Mouse (Mus musculus) liver, adult 2 months (tissue): ENCODE measurements around the gene Dhcr24. TPM values are rescaled to one million over a fixed set of nuclear protein-coding genes. Genes with fewer than 3 reads are reported as not detected.
A peak's percentile ranks its signal among the peaks of the same experiment; 100 is the strongest.

ENCODE experiments used
- DNase-seq: peaks from one replicate; pipeline ENCODE4 v3.0.0-alpha.2; 2011; ENCODE audit warnings: low read depth, low spot score; ENCODE audit errors: extremely low read depth
- H3K27ac ChIP-seq: fragments of 200-500 bp; replicated peaks from 2 replicates; pipeline ENCODE4 v1.5.1; 2012; ENCODE audit warnings: low read depth, mild to moderate bottlenecking, control low read depth, inconsistent platforms, low read length; ENCODE audit not compliant: insufficient read depth
- H3K27me3 ChIP-seq: fragments of 200-500 bp; 2 replicates; pipeline ENCODE4 v1.6.1; 2012; ENCODE audit warnings: mild to moderate bottlenecking, moderate library complexity, low read length, inconsistent platforms; ENCODE audit not compliant: control insufficient read depth, insufficient read depth
- H3K36me3 ChIP-seq: fragments of 200-500 bp; 2 replicates; pipeline ENCODE4 v1.6.1; 2012; ENCODE audit warnings: low read length, inconsistent platforms; ENCODE audit not compliant: control insufficient read depth, insufficient read depth
- H3K4me1 ChIP-seq: fragments of 200-500 bp; 2 replicates; pipeline ENCODE4 v1.6.1; 2011; ENCODE audit warnings: low read length; ENCODE audit not compliant: control insufficient read depth, insufficient read depth
- H3K4me3 ChIP-seq: fragments of 200-500 bp; 2 replicates; pipeline ENCODE4 v1.5.1; 2011; ENCODE audit warnings: low read depth, mild to moderate bottlenecking, control low read depth, low read length, moderate library complexity; ENCODE audit not compliant: insufficient read depth
- H3K79me2 ChIP-seq: fragments of 200-500 bp; 2 replicates; pipeline ENCODE4 v1.6.1; 2012; ENCODE audit warnings: inconsistent platforms, mild to moderate bottlenecking, low read length, moderate library complexity; ENCODE audit not compliant: control insufficient read depth, insufficient read depth
- H3K9ac ChIP-seq: fragments of 200-500 bp; 2 replicates; pipeline ENCODE4 v1.6.1; 2012; ENCODE audit warnings: low read depth, mild to moderate bottlenecking, control low read depth, inconsistent platforms, low read length
- CTCF ChIP-seq: fragments of 200-500 bp; IDR thresholded peaks from 2 replicates; pipeline ENCODE4 v1.5.1; 2011; ENCODE audit warnings: low read depth, low read length, control low read depth
- POLR2A ChIP-seq: fragments of 200-500 bp; IDR thresholded peaks from 2 replicates; pipeline ENCODE4 v1.6.1; 2011; ENCODE audit warnings: low read length, control low read depth; ENCODE audit not compliant: insufficient read depth; ENCODE audit errors: extremely low read depth
- WGBS: fragments of 180-500 bp; shearing (Covaris S2); methylation state at CpG from one replicate; pipeline ENCODE4 v1.1.7; 2018; 5-methylcytosine and 5-hydroxymethylcytosine counted together
- polyA plus RNA-seq: library from polyadenylated mRNA; depleted of rRNA; stranded (reverse); fragments of >200 nt; gene quantifications from 2 replicates; pipeline ENCODE4 v1.2.3, GENCODE M21; 2012
- total RNA-seq: library from RNA; depleted of rRNA; stranded (reverse); fragments of >200 nt; gene quantifications from 2 replicates; pipeline ENCODE4 v1.2.3, GENCODE M21; 2014

The Dhcr24 gene
- total and polyA plus RNA-seq, 2 experiments: 253 to 676 TPM

DNA sequence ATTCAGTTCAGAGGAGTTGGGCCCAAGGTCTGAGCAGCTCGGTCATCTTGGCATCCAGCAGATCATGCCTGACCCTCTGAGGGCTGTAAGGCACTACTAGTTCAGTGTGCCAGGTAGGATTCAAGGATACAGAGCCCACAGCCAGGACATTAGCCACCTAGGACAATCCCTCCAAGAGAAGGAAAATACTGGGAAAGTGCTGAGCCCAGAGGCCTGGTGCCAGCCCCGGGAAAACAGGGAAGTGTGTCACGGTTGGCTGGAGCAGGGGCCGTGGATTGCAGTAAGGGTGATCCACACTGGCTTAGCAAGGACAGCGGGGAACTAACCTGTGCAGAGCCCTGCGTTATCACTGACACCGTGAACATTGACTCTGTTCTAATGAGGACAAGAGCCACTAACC lies 16.7 kb downstream of the Dhcr24 start:
- no peak overlapping the region for H3K27ac ChIP-seq
- H3K9ac ChIP-seq: no peak overlapping the region
- H3K4me3 ChIP-seq: no peak overlapping the region
- no peaks in the 10 kb centered on the region for H3K27me3 ChIP-seq
- DNase-seq: peak; percentile 49
- TF ChIP-seq CTCF (no peak), POLR2A (no peak)
- 28% methylated on average over 7 of the region's 7 CpGs for WGBS
- peaks cover 73% of the 10 kb centered on the region for H3K36me3 ChIP-seq
- no peaks in the 10 kb centered on the region; the same call in 1 of the 2 replicates for H3K79me2 ChIP-seq
- H3K4me1 ChIP-seq: peaks cover 10% of the 10 kb centered on the region; the same call in 1 of the 2 replicates

DNA sequence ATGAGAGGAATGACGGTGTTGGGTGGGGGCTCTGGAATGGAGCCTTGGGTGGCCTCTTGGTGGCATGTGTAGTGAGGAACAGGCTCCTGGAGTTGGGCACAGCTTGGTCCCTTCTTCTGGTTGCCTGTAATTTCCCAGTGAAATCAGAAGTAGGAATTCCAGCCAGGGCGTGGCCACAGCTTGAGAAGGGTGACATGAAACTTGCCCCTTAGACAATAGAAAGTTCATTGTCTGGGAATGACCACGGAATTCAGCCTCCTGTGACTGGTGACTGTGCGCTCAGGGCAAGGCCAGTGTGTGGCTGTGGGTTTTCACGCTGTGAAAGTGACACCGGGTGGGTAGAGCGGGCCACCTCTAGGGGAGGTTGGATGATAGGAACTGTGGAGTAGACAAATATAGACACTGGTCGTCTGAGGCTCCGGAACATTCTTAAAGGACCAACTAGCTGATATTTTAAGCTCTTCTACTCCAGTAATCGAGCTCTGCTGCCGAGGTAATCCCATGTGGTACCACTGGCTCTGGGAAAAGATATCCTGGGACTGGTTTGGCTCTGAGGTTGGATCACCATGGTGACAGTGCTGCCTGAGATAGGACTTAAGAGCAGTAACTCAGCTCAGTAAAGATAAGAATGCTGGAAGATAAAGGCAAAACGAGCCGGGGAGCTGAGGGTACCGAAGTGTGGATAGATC lies 20.5 kb downstream of the Dhcr24 start:
- no peaks in the 10 kb centered on the region for H3K27me3 ChIP-seq
- TF ChIP-seq CTCF (no peak), POLR2A (no peak)
- peak; percentile 20 for DNase-seq
- no peak overlapping the region for H3K4me3 ChIP-seq
- H3K4me1 ChIP-seq: peaks cover 15% of the 10 kb centered on the region
- H3K27ac ChIP-seq: no peak overlapping the region
- peaks cover 56% of the 10 kb centered on the region for H3K36me3 ChIP-seq
- no peak overlapping the region for H3K9ac ChIP-seq
- 70% methylated on average over 14 of the region's 14 CpGs for WGBS
- no peaks in the 10 kb centered on the region; the same call in 1 of the 2 replicates for H3K79me2 ChIP-seq

DNA sequence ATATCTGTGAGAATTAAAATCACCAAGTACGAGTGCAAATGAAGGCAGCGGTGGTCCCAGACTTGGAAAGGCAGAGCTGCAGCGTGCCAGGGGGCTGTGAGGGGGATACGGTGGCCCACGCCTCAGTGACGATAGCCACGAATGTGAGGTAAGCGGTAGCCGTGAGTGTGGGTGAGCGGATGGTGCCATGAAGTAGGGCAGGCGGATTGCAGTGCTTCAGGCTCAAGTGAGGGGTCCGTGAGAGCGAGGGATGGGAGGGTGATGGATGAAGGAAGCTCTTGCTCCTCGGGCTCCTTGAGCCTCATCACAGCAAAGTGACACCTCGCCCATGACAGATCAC lies 21.0 kb downstream of the Dhcr24 start:
- H3K36me3 ChIP-seq: peaks cover 56% of the 10 kb centered on the region
- H3K4me1 ChIP-seq: peaks cover 18% of the 10 kb centered on the region
- H3K4me3 ChIP-seq: no peak overlapping the region
- H3K27me3 ChIP-seq: no peaks in the 10 kb centered on the region
- H3K27ac ChIP-seq: no peak overlapping the region
- TF ChIP-seq CTCF: no peak
- TF ChIP-seq POLR2A: no peak
- DNase-seq: no peak
- no peaks in the 10 kb centered on the region; the same call in 1 of the 2 replicates for H3K79me2 ChIP-seq
- no peak overlapping the region for H3K9ac ChIP-seq
- 88% methylated on average over 15 of the region's 15 CpGs for WGBS

DNA sequence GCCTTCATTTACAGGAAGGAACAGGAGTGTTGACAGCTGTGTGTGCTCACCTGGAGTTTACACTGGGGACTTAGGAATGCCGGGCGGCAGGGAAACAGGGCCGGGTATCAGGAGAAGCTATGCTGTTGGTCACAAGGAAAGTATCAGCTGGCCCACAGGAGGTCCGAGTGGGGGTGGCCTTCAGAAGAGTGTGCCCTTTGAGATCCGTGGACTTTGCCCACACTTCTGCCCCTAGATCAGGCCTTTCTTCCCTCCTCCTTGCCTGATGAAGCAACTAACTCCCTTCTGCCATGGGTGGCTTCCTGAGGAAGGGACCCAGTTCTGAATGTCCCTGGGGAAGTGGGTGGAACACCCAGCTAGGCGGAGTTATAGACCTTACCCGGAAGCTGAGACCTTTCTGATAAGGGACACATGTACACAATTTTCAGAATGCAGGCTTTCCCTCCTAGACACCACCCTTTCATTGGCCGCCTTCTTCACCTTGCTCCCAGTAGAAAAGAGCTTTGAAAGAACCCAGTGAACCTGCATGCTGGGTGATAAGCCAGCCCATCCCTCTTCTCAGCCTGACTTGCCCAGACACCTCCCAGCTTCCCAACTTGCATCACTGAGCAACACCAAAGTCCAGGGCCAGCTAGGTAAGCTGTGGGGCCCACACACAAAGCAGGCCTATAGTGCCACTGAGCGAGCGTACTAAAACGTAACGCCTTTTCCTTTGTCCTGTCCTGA lies 21.8 kb downstream of the Dhcr24 start:
- TF ChIP-seq POLR2A (no peak), CTCF (no peak)
- Histone ChIP-seq H3K27ac (peak overlapping the region; percentile 24), H3K4me3 (no peak overlapping the region), H3K9ac (no peak overlapping the region), H3K27me3 (no peaks in the 10 kb centered on the region), H3K4me1 (peaks cover 20% of the 10 kb centered on the region), H3K79me2 (no peaks in the 10 kb centered on the region; the same call in 1 of the 2 replicates), H3K36me3 (peaks cover 53% of the 10 kb centered on the region)
- peak; percentile 78 for DNase-seq
- WGBS: 24% methylated on average over 12 of the region's 12 CpGs

DNA sequence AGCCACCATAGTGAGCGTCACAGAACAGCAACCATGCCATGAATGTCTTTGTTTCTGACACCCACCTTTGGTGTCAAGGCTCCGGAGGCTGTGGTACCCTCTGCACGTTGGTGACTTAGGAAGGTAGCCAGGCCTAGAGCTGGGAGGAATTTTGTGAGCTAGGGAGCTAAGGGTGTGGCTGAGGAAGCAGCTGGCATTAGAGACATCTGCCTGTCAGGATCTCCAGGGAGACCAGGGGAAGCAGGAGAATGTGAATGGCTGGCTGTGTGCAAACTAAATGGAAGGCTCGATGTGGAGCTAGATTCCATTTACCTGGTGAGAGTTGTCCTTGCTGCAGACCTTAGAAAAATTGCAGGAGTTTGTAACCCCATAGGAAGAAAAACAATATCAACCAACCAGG lies 23.8 kb downstream of the Dhcr24 start:
- DNase-seq: peak; percentile 6
- Histone ChIP-seq H3K27ac (no peak overlapping the region), H3K79me2 (no peaks in the 10 kb centered on the region), H3K27me3 (no peaks in the 10 kb centered on the region), H3K9ac (no peak overlapping the region), H3K4me3 (no peak overlapping the region), H3K4me1 (peaks cover 31% of the 10 kb centered on the region), H3K36me3 (peaks cover 47% of the 10 kb centered on the region)
- 73% methylated on average over 4 of the region's 4 CpGs for WGBS
- TF ChIP-seq CTCF: no peak
- no peak for TF ChIP-seq POLR2A

DNA sequence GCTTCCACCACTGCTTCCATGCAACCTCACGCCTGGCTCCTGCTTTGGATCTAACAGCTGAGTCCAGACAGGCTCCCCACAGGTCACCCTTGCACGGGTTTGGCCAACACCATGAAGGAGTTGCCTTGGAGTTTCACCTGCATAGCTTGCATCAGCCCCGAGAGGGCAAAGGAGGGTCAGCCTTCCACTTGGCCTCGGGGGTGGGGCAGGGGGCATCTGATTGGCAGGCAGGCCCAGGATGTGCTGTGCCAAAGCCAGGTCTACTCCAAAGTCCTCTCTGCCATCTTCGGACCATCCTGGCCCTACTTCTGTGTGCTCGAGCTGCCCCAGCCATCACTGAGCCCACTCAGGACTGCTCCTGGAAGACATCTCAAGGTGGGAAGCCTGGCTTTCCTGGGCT lies 26.2 kb downstream of the Dhcr24 start:
- Histone ChIP-seq H3K27ac (peak overlapping the region; percentile 30), H3K36me3 (peaks cover 35% of the 10 kb centered on the region; the same call in 1 of the 2 replicates), H3K79me2 (no peaks in the 10 kb centered on the region), H3K27me3 (no peaks in the 10 kb centered on the region), H3K4me1 (peaks cover 29% of the 10 kb centered on the region), H3K9ac (no peak overlapping the region), H3K4me3 (no peak overlapping the region)
- 21% methylated on average over 6 of the region's 6 CpGs for WGBS
- TF ChIP-seq POLR2A: no peak
- TF ChIP-seq CTCF: no peak
- peak; percentile 94 for DNase-seq
